Mouse (Mus musculus) frontal cortex, postnatal 36 days (tissue): ENCODE measurements around the gene Gm49339.
"Not testable (repeated sequence)": the region's sequence is repeated elsewhere in the genome, so short reads cannot be mapped to it uniquely, and the experiment has no call there.

Experiments
- DNase-seq, 2 experiments: peaks; one replicate each; pipeline ENCODE4 v3.0.0; 2022; ENCODE audit warnings: low spot score in 2 of 2

Gm49339 gene

GRCm38 (mm10) chr10:51480397-51480796 lies at the start of gene Gm49339, which contains the start of gene Lilr4b:
Gene Gm49339 (plus strand): TSS chr10:51480612.
Gene Lilr4b (plus strand): TSS chr10:51480632.
- not testable (repeated sequence) for DNase-seq

DNA sequence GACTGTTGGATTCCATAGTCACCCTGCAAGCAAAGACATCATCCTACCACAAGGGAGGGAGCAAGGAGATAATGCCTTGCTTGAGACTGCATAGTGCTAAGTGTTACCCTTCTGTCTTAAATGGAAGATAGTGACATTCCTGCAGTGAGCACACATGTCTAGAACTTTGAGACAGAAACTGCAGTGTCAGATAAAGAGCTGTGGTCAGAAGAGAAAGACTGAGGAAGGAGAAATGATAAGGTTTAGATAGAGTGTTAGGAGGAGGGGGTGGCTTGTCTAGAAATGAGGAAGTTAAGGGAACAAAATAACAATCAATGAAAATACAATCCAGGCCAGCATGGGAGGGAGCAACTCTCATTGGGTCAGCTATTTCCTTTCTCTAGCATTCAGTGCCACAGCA lies 47.5 kb upstream of the Gm49339 start:
- no peak for DNase-seq

- DNase-seq = no peak
Measured at GRCm38 (mm10) chr10:51435684-51436083, 44.7 kb upstream of the Gm49339 start.

- DNase-seq = no peak
Measured at GRCm38 (mm10) chr10:51451610-51452009, 28.8 kb upstream of the Gm49339 start.

DNA sequence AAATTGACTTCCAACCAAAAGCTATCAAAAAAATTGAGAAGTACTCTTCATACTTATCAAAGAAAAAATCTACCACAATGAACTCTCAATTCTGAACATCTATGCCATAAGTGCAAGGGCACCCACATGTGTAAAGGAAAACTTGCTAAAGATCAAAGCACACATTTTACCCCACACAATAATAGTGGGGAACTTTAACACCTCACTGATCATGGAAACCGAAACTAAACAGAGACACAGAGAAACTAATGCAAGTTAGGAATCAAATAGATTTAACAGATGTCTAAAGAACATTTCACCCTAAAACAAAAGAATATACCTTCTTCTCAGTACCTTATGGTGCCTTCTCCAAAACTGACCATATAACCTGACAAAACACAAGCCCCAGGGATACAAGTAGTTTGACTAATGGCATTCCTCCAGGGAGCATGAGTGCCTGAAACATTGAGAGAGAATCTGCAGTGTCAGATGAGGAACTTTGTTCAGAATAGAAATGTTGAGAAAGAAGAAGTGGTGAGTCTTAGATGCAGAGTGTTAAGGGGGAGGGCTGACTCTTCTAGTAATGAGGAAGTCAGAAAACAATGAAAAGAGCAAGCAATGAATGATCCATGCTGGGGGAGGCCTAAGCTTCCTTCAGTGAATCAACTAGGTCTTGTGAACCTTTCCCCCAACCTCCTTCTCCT lies 26.7 kb upstream of the Gm49339 start:
- DNase-seq = no peak

- DNase-seq = no peak
Measured at GRCm38 (mm10) chr10:51454365-51454764, 26.0 kb upstream of the Gm49339 start.

- no peak for DNase-seq
Measured at GRCm38 (mm10) chr10:51455762-51456161, 24.6 kb upstream of the Gm49339 start.

DNA sequence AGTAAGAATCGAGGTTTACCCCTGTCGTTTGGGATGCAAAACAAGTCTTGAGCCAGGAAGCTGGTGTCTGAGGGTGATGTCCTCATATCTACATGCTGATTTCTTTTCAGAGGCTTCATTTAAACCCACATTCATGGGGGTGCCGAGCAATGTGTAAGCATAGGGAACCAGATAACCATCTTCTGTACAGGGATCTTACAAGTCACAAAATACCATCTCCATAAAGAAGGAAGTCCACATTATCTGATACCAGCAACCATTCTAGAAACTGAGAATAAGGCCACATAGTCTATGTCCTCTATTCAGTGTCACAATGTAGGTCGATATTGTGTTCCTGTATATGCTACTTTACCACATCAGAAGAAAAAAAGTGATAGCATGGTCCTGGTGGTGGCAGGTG lies 24.0 kb upstream of the Gm49339 start:
- no peak for DNase-seq

DNA sequence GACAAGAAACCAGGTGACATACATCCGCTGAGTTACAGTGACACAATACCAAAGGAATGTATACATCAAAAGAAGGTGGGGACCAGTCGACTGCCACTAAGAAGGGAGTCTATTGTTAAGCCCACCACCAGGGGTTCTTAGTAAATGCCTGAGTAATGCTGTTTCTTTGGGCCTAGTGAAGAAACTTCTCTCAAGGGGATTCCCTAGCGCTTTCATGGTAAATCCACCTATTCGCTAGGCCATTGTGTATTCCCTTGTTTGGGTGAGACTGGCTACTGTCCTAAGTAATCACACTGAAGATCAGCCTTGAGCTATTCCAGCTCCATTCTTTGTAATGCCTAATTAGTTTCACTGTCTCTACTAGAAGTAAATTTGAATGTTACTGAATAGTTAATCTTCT lies 16.6 kb upstream of the Gm49339 start:
- DNase-seq = not testable (repeated sequence)

GRCm38 (mm10) chr10:51490691-51491090 lies 10.3 kb downstream of the Gm49339 start, which contains the start of gene Lilrb4a:
Gene Lilrb4a (plus strand): TSS chr10:51490956.
- DNase-seq = not testable (repeated sequence)

GRCm38 (mm10) chr10:51520021-51520420 lies 39.6 kb downstream of the Gm49339 start:
- DNase-seq = no peak

DNA sequence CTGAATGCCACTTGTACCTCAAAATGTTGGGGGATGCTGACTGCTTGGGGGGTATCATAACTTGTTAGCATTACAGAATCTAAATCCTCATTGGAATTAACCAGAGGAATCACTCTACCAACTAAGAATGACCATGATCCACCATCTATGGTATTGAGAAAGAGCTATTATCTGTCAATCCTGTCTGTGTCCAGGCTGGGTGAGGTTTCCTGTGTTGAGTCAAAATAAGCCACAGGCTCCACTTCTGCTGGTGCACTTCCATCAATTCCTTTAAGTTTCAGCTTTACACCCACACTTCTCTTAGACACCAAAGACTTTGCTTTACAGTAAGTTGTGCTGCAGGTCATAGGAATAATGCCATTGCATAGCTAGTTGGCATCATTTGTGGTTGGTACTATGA lies 41.0 kb downstream of the Gm49339 start:
- no peak for DNase-seq

DNA sequence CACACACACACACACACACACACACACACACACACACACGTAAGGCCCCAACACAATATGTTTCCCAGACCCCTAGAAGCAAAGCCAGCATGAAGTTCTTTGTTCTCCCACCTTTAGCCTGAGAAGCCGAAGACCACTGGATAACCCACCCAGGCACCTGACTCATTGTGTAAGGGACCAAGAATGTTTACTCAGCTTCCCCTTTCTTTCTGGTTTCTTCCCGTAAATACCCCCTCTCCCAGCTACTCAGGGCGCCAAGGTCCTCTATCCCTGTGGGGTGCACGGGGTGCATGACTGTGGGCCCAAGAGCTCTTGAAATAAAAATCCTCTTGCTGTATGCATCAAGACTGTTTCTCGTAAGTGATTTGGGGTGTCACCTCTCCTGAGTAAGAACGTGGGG lies 45.7 kb downstream of the Gm49339 start:
- no peak for DNase-seq

GRCm38 (mm10) chr10:51526633-51527032 lies 46.2 kb downstream of the Gm49339 start:
- DNase-seq = no peak

DNA sequence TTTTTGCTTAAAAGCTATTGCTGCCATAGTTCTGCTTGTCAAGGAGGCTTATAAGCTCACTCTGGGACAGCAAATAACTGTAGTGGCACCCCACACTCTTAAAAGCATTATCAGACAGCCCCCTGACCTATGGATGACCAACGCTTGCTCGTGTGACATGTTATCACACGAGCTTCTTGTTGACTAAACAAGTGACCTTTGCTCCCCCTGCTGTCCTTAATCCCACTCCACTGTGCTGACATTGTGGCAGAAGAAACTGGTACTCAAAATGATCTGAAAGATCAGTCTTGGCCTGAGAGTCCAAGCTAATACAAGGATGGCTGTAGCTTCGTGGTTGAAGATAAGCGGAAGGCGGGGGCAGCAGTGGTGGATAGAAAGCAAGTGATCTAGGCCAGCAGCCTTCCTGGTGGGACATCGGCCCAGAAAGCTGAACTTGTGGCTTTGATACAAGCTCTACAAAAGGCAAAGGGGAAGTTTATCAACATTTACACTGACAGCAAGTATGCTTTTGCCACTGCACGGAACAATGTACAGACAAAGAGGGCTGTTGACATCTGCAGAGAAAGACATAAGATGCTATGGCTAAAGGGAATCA lies 48.5 kb downstream of the Gm49339 start:
- DNase-seq = no peak

GRCm38 (mm10) chr10:51529497-51529896 lies 49.1 kb downstream of the Gm49339 start:
- DNase-seq = no peak

GRCm38 (mm10) chr10:51530813-51531212 lies 50.4 kb downstream of the Gm49339 start:
- no peak for DNase-seq
